Mouse (Mus musculus): Measurements from ENCODE around the gene Iqschfp.

The Iqschfp gene

GRCm38 (mm10) chr3:68203934-68204467 is 312.0 kb downstream of the Iqschfp start:
- no peak for DNase-seq (ENCODE audit: low spot score)

GRCm38 (mm10) chr3:68210422-68210821 is 318.4 kb downstream of the Iqschfp start:
- no peak for DNase-seq (ENCODE audit: low spot score)

DNA sequence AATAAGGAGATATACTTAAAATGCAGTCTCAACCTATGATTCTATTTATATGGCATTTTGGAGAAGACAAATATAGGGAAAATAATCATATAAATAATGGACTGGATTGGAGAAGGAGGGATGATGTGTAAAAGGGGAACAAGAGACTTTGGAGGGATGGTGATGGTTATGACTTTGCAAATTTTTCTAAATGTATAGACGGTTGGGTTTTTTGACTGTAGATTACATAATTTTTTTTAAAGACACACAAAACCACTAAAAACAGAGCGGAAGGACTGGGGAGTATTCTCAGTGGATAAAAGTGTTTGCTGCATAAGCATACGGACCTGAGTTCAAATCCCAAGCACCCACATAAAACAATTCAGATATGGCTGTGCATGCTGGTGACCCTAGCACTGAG is 329.4 kb downstream of the Iqschfp start:
- no peak for DNase-seq (ENCODE audit: low spot score)

DNA sequence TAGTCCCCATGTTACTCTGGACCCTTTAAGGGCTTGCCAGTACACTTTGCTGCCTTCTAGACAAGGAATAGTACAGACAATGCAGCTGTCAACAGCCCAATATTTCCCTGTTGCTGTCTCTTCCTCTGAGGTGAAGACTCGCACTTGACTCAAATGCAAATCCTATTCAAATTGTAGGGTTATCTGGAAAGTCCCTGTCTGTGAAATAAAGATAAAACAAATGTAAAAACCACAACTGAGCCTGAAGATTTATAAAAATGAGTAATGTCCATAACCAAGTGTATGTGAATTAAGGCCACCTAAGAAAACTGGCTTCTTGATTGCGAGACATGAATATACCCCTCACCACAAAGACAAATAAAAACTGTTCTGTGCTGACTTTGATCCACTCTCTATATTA is 347.9 kb downstream of the Iqschfp start:
- no peak for DNase-seq (ENCODE audit: low spot score)

- DNase-seq (ENCODE audit: low spot score), result no peak
Measured at GRCm38 (mm10) chr3:68243239-68243638, 351.2 kb downstream of the Iqschfp start.

GRCm38 (mm10) chr3:68246154-68246553 is 354.1 kb downstream of the Iqschfp start:
- no peak for DNase-seq (ENCODE audit: low spot score)

DNA sequence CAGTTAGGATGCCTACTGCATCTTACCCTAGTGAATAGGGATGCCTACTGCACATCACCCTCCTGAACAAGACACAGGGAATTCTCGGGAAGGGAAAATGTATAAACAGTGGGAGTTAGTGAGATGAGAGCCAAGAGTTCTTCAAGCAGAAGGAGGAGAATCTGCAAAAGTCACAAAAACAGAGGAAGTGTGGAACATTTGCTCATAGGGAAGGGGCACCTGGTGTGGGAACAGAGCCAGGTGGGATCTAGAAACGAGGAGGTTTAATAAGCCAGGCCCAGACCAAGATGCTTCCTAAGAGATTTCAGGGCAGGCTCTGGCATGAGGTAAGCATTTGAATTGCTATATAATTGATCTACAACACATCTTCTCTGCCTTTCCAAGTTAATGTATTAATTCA is 358.6 kb downstream of the Iqschfp start:
- no peak for DNase-seq (ENCODE audit: low spot score)

GRCm38 (mm10) chr3:68252335-68252734 is 360.3 kb downstream of the Iqschfp start:
- peak; percentile 23 for DNase-seq (ENCODE audit: low spot score)

DNA sequence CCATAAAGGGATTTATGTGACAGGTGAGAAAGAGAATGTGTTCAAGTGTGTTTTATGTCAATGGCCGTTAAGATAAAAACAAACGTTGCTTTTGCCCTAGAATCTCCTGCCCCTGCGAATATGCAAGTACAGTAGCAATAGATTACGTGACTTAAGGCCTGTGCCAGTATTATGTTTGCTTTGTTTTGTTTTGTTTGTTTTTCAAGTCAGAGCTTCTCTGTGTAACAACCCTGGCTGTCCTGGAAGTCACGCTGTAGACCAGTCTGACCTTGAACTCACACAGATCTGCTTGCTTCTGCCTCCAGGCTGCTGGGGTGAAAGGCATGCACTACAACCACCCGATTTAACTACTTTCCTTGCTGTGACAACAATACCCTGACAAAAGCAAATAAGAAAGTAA is 370.3 kb downstream of the Iqschfp start:
- no peak for DNase-seq (ENCODE audit: low spot score)

DNA sequence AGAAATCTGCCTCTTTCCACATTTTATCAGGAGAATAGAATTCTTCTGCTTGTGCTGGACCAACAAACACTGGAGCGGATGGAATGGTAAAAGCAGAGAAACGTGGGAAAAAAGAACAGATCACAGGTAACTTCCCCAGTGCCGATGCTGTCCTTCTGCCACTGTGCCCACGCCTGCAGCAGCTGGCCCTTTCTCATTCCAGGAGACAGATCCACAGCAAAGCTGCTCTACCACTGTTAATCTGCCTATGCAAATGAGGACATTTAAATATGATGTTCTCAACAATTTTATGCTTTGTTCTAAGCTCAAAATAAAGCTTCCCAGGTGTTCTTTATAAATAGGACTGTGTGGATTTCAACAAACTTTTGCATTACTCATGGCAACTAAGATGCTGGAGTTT is 375.9 kb downstream of the Iqschfp start:
- no peak for DNase-seq (ENCODE audit: low spot score)

DNA sequence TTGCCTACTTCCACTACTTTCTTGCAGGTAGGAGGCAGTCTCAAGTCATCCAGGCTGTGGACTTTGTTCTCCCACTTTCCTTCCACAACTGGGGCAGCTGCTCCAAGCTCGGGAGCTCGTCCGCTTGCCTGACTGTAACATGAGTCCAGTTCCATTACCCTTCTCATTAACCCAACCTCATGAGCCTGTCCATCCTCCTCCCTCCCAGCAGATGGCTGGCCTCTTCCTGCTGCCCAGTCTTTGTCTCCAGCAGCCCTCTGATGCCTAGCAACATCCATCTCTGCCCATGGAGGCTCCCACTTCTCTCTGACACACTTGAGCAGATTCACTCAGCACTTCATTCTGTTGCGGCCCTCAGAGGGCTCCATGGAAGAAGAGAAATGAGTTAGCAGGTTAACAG is 377.2 kb downstream of the Iqschfp start:
- DNase-seq (ENCODE audit: low spot score), result no peak

DNA sequence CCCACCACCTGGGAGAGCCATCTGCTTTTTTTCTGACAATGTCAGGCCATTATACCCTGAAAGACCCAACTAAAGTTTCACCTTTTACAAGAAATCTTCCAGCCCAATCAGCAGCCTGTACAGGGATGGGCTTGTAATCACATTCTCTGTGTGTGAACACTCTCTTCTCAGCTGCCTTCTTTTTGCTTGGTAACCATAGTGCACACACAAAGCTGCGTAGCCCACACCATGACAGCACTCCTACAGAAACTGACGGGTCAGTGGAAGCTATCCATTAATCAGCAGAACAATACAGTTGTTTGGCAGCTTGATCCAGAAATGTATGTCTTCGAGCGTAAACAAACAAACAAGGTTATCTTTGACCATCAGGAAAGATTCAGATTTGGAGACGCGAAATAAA is 378.2 kb downstream of the Iqschfp start:
- DNase-seq (ENCODE audit: low spot score), result no peak

- no peak for DNase-seq (ENCODE audit: low spot score)
Measured at GRCm38 (mm10) chr3:68271457-68271856, 379.4 kb downstream of the Iqschfp start.

- DNase-seq (ENCODE audit: low spot score), result no peak
Measured at GRCm38 (mm10) chr3:68271881-68272280, 379.8 kb downstream of the Iqschfp start.

GRCm38 (mm10) chr3:68282844-68283594 is 391.0 kb downstream of the Iqschfp start:
- no peak for DNase-seq (ENCODE audit: low spot score)

GRCm38 (mm10) chr3:68283595-68283991 is 391.6 kb downstream of the Iqschfp start:
- DNase-seq (ENCODE audit: low spot score), result no peak

GRCm38 (mm10) chr3:68284500-68284899 is 392.5 kb downstream of the Iqschfp start:
- DNase-seq (ENCODE audit: low spot score), result no peak

GRCm38 (mm10) chr3:68296752-68297151 is 404.7 kb downstream of the Iqschfp start:
- no peak for DNase-seq (ENCODE audit: low spot score)

DNA sequence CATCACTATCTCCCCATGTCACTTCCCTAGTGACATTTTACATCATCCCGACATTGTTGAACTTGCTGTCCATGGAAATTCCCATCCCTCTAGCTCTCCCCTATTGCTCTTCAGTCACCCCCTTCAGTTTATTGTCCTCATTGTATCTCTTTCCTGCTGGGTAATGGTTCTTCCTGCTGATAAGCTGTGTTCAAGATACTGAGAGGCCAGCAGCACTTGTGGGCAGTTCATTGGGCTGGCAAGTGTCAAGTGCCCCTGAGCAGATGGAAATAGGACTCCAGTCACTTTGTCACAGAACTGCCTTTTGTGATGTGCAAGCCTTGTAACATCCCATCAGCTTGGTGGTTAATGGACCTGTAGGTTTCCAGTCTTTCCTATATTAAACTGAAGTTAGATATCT is 413.6 kb downstream of the Iqschfp start:
- no peak for DNase-seq (ENCODE audit: low spot score)

GRCm38 (mm10) chr3:68306726-68307125 is 414.7 kb downstream of the Iqschfp start:
- no peak for DNase-seq (ENCODE audit: low spot score)

DNA sequence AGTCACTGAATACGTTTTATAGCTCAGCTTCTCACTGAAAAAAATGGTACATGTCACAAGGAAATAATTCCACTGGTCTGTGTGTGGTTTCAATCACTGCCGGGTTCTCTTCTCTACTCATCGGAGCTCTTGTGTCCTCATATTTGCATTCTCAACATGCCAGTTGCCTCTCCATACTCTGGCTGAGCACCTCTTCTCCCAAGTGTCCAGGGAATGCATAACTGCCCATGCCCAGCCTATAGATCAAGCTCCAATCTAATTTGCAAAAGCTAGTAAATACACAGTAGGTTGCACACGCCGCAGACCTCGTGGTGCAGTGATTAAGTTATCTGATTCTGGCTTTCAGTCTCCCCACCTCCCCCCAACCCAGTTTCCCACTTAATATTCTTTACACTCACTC is 433.5 kb downstream of the Iqschfp start:
- no peak for DNase-seq (ENCODE audit: low spot score)

GRCm38 (mm10) chr3:68332515-68332914 is 440.5 kb downstream of the Iqschfp start:
- DNase-seq (ENCODE audit: low spot score), result no peak

DNA sequence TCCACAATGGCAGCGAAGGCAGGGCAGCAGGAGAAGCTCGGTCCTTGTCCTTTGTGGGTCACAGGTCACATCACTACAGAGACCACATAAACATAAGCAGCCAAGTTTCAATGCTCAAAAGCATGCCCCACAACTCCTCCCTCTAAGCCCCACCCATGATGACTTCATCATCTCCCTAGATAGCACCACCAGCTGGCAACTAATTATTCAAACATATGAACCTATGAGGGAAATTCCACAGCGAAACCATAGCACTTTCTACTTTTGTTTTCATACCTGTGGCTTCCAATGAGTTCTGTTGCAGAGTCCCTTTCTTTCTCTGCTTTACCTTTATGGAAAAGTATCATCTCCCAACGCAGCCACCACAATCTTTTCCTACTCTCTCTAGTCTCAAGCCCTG is 443.5 kb downstream of the Iqschfp start:
- DNase-seq (ENCODE audit: low spot score), result no peak

DNA sequence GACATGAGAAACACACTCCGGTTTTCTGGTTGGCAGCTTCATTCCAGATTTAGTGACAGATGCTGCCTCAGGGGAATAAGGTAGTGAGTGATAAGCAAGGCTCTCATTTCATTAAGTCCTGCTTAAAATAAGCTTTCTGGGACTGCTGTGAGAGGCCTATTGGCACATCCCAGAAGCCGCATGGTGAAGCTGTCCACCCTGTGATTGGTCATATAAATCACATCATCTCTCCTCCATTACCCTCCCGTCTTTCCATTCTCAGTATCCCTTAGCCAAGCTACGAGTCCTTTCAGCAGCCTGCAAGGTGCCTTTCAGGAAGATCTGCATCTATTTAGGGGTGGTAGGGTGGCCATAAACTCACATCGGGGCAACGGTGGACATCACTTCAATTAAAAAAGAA is 458.6 kb downstream of the Iqschfp start:
- no peak for DNase-seq (ENCODE audit: low spot score)
